Mouse (Mus musculus) kidney, embryonic 16.5 days (tissue): ENCODE measurements around the gene Ormdl3. TPM values are rescaled to one million over a fixed set of nuclear protein-coding genes. Genes with fewer than 3 reads are reported as not detected.

Experiments
- ATAC-seq: fragments of 200-750 bp; cut with Nextera tagmentation; 2 replicates; pipeline ENCODE4 v1.8.0; 2017; ENCODE audit warnings: moderate TSS enrichment; ENCODE audit not compliant: low FRiP score, low TSS enrichment
- H3K27ac ChIP-seq: fragments of 300-500 bp; sonication (generic); 2 replicates; pipeline ENCODE4 v1.5.1; 2014; ENCODE audit warnings: low read length
- H3K27me3 ChIP-seq: fragments of 300-500 bp; sonication (generic); 2 replicates; pipeline ENCODE4 v1.6.1; 2014; ENCODE audit warnings: low read length, control low read depth, mixed read lengths; ENCODE audit not compliant: insufficient read depth
- H3K36me3 ChIP-seq: fragments of 300-500 bp; sonication (generic); 2 replicates; pipeline ENCODE4 v1.6.1; 2014; ENCODE audit warnings: low read length, control low read depth, mixed read lengths; ENCODE audit not compliant: insufficient read depth
- H3K4me1 ChIP-seq: fragments of 300-500 bp; sonication (generic); 2 replicates; pipeline ENCODE4 v1.6.1; 2014; ENCODE audit warnings: low read length, control low read depth, mixed read lengths; ENCODE audit not compliant: insufficient read depth
- H3K4me2 ChIP-seq: fragments of 300-500 bp; sonication (generic); replicated peaks from 2 replicates; pipeline ENCODE4 v1.6.1; 2014; ENCODE audit warnings: low read depth, low read length
- H3K4me3 ChIP-seq: fragments of 300-500 bp; sonication (generic); 2 replicates; pipeline ENCODE4 v1.5.1; 2014; ENCODE audit warnings: mild to moderate bottlenecking, low read length
- H3K9ac ChIP-seq: fragments of 300-500 bp; sonication (generic); replicated peaks from 2 replicates; pipeline ENCODE4 v1.6.1; 2014; ENCODE audit warnings: low read length
- H3K9me3 ChIP-seq: fragments of 300-500 bp; sonication (generic); 2 replicates; pipeline ENCODE4 v1.6.1; 2016; ENCODE audit warnings: low read length, control low read depth
- WGBS: fragments of 180-500 bp; shearing (Covaris S2); extraction: QIAGEN DNeasy Blood & Tissue Kit; methylation state at CpG from one replicate; pipeline ENCODE4 v1.1.7; 2014; 5-methylcytosine and 5-hydroxymethylcytosine counted together
- polyA plus RNA-seq: library from polyadenylated mRNA; unstranded; fragments of >200 nt; fragmentation: Nextera tagmentation; extraction: Ambion mirVana; gene quantifications from 2 replicates; pipeline ENCODE4 v1.2.1, GENCODE M21; 2015

Gene Ormdl3
- polyA plus RNA-seq, 1 experiment from 2014 or later = 67.2 TPM

- Histone ChIP-seq H3K27ac (no peak overlapping the region), H3K9ac (no peak overlapping the region), H3K4me1 (peaks cover 31% of the 10 kb centered on the region), H3K4me3 (no peak overlapping the region), H3K4me2 (no peak overlapping the region), H3K27me3 (peaks cover 5% of the 10 kb centered on the region; the same call in 1 of the 2 replicates), H3K36me3 (no peaks in the 10 kb centered on the region), H3K9me3 (no peaks in the 10 kb centered on the region)
- no peak for ATAC-seq
- 53% methylated on average over 19 of the region's 19 CpGs for WGBS
Measured at GRCm38 (mm10) chr11:98590548-98591445, 3.6 kb upstream of the Ormdl3 start.

GRCm38 (mm10) chr11:98589306-98589705 is 2.1 kb upstream of the Ormdl3 start:
- H3K27me3 ChIP-seq = peaks cover 5% of the 10 kb centered on the region; the same call in 1 of the 2 replicates
- no peak overlapping the region for H3K9ac ChIP-seq
- no peaks in the 10 kb centered on the region for H3K9me3 ChIP-seq
- WGBS = 83% methylated on average over 8 of the region's 8 CpGs
- H3K4me1 ChIP-seq = peaks cover 41% of the 10 kb centered on the region
- H3K4me3 ChIP-seq = no peak overlapping the region
- no peak overlapping the region for H3K4me2 ChIP-seq
- no peak for ATAC-seq
- H3K27ac ChIP-seq = no peak overlapping the region
- no peaks in the 10 kb centered on the region for H3K36me3 ChIP-seq

- Histone ChIP-seq H3K27me3 (peaks cover 5% of the 10 kb centered on the region; the same call in 1 of the 2 replicates), H3K9me3 (no peaks in the 10 kb centered on the region), H3K4me3 (no peak overlapping the region), H3K27ac (peak overlapping the region; percentile 73), H3K4me1 (peaks cover 41% of the 10 kb centered on the region), H3K36me3 (0 out of 2 replicates have a peak, but pooled peaks cover 2% of the 10 kb centered on the region), H3K4me2 (peak overlapping the region; percentile 88), H3K9ac (no peak overlapping the region)
- ATAC-seq = no peak
- 53% methylated on average over 6 of the region's 6 CpGs for WGBS
Measured at GRCm38 (mm10) chr11:98588833-98589281, 1.7 kb upstream of the Ormdl3 start.

GRCm38 (mm10) chr11:98587684-98588546 is 747 bp upstream of the Ormdl3 start:
- H3K9ac ChIP-seq = peak overlapping the region; percentile 68
- H3K27me3 ChIP-seq = peaks cover 5% of the 10 kb centered on the region; the same call in 1 of the 2 replicates
- H3K27ac ChIP-seq = peak overlapping the region; percentile 73
- peak; percentile 46 for ATAC-seq
- peaks cover 41% of the 10 kb centered on the region for H3K4me1 ChIP-seq
- H3K36me3 ChIP-seq = peaks cover 10% of the 10 kb centered on the region; the same call in 1 of the 2 replicates
- 4% methylated on average over 20 of the region's 20 CpGs for WGBS
- peak overlapping the region; percentile 92 for H3K4me3 ChIP-seq
- H3K9me3 ChIP-seq = no peaks in the 10 kb centered on the region
- peak overlapping the region; percentile 88 for H3K4me2 ChIP-seq

- H3K4me1 ChIP-seq = peaks cover 40% of the 10 kb centered on the region
- H3K27ac ChIP-seq = peak overlapping the region; percentile 73
- no peaks in the 10 kb centered on the region for H3K9me3 ChIP-seq
- peak overlapping the region; percentile 88 for H3K4me2 ChIP-seq
- WGBS = under 1% methylated on average over 22 of the region's 22 CpGs
- no peaks in the 10 kb centered on the region for H3K27me3 ChIP-seq
- ATAC-seq = peak; percentile 25; the same call in 1 of the 2 replicates
- peak overlapping the region; percentile 92 for H3K4me3 ChIP-seq
- H3K9ac ChIP-seq = peak overlapping the region; percentile 94
- peaks cover 20% of the 10 kb centered on the region for H3K36me3 ChIP-seq
Measured at GRCm38 (mm10) chr11:98586087-98586891, 879 bp downstream of the Ormdl3 start.

- Histone ChIP-seq H3K9ac (no peak overlapping the region), H3K27ac (no peak overlapping the region), H3K4me2 (no peak overlapping the region), H3K27me3 (no peaks in the 10 kb centered on the region), H3K4me3 (no peak overlapping the region), H3K4me1 (peaks cover 37% of the 10 kb centered on the region), H3K9me3 (no peaks in the 10 kb centered on the region), H3K36me3 (peaks cover 20% of the 10 kb centered on the region)
- WGBS = 90% methylated on average over 6 of the region's 6 CpGs
- ATAC-seq = no peak
Measured at GRCm38 (mm10) chr11:98584629-98585177, 2.5 kb downstream of the Ormdl3 start.

GRCm38 (mm10) chr11:98584146-98584545 is 3.0 kb downstream of the Ormdl3 start:
- Histone ChIP-seq H3K36me3 (peaks cover 20% of the 10 kb centered on the region), H3K4me1 (peaks cover 37% of the 10 kb centered on the region), H3K4me2 (no peak overlapping the region), H3K27me3 (no peaks in the 10 kb centered on the region), H3K27ac (no peak overlapping the region), H3K9ac (no peak overlapping the region), H3K4me3 (no peak overlapping the region), H3K9me3 (no peaks in the 10 kb centered on the region)
- WGBS = 28% methylated on average over 1 of the region's 1 CpGs
- no peak for ATAC-seq

- H3K4me3 ChIP-seq = no peak overlapping the region
- WGBS = 33% methylated on average over 3 of the region's 3 CpGs
- H3K27ac ChIP-seq = no peak overlapping the region
- H3K4me1 ChIP-seq = peaks cover 32% of the 10 kb centered on the region
- H3K36me3 ChIP-seq = peaks cover 20% of the 10 kb centered on the region
- no peaks in the 10 kb centered on the region for H3K9me3 ChIP-seq
- no peak overlapping the region for H3K4me2 ChIP-seq
- H3K27me3 ChIP-seq = no peaks in the 10 kb centered on the region
- ATAC-seq = no peak
- no peak overlapping the region for H3K9ac ChIP-seq
Measured at GRCm38 (mm10) chr11:98583571-98583970, 3.6 kb downstream of the Ormdl3 start.

GRCm38 (mm10) chr11:98583265-98583552 is 4.0 kb downstream of the Ormdl3 start:
- ATAC-seq = no peak
- no peak overlapping the region for H3K4me3 ChIP-seq
- no peaks in the 10 kb centered on the region for H3K9me3 ChIP-seq
- no peak overlapping the region for H3K4me2 ChIP-seq
- H3K4me1 ChIP-seq = peaks cover 28% of the 10 kb centered on the region
- no peak overlapping the region for H3K27ac ChIP-seq
- no peak overlapping the region for H3K9ac ChIP-seq
- 91% methylated on average over 3 of the region's 3 CpGs for WGBS
- H3K27me3 ChIP-seq = no peaks in the 10 kb centered on the region
- peaks cover 20% of the 10 kb centered on the region for H3K36me3 ChIP-seq
